Mouse (Mus musculus) heart, adult 9 months (tissue): ENCODE measurements around the gene Defb20.

Experiments used
- DNase-seq, 2 experiments: peaks; one replicate each; pipeline ENCODE4 v3.0.0; 2022; ENCODE audit warnings: low spot score in 2 of 2

Defb20 gene

DNA sequence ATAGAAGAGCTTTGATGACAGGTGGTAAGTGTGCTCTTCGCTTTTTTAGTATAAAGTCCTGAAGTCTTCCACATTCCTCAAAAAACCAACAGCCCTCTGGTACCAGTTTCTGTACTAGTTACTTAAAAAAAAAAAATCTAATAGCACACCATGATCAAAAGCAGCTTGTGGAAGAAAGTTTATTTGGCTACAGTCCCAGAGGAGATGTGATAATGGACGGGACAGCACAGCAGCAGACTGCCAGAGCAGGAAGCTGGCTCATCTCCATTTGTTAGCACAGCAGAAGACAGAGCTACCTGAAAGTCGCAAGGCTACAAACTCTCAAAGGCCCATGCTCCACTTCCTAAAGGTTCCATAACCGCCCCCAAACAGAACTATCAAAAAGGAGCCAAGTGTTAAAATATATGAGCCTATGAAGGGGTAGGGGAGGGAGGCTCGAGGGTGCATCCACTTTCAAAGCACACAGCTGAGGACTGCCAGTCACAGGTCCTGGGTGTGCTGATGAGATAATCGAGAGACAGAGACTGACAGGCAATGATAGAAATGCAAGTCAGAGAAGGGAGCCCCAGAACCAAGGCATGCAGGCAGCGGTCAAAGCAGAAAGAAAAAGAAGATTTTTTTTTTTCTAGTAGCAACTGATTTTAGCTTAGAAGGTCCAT lies 23.5 kb downstream of the Defb20 start:
- DNase-seq: no peak

DNA sequence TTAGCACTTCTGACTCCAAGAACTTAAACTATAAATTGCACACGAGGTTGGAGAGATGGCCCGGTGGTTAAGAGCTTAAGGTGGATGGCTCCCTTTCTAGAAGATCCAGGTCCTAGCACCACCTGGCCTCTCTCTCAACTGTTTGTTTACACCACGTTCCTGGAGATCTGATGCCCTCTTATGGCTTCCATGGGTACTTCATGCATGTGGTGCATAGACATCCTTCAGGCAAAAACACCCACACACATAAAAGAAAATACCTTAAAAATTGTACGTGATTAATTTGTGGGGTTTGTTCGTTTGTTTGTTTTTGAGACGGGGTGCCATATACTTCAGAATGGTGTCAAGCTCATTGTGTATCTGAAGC lies 24.0 kb downstream of the Defb20 start:
- DNase-seq: no peak

DNA sequence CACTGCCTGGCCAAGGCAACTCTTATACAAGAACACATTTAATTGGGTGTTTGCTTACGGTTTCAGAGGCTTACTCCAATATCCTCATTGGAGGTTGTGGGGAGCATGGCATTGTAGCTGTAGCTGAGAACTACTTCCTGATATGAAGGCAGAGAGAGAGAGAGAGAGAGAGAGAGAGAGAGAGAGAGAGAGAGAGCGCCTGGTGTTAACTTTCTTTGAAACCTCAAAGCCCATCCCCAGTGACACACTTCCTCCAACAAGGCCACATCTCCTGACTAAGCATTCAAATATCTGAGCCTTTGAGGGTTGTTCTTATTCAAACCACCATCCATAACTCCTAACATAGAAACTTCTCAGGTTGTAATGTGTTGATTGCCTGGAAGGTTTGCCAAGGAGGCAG lies 27.1 kb downstream of the Defb20 start:
- no peak for DNase-seq

GRCm38 (mm10) chr2:152511592-152511991 lies 34.7 kb downstream of the Defb20 start, which contains the start of gene Defb26:
Gene Defb26 (minus strand): TSS chr2:152511692.
- no peak for DNase-seq

DNA sequence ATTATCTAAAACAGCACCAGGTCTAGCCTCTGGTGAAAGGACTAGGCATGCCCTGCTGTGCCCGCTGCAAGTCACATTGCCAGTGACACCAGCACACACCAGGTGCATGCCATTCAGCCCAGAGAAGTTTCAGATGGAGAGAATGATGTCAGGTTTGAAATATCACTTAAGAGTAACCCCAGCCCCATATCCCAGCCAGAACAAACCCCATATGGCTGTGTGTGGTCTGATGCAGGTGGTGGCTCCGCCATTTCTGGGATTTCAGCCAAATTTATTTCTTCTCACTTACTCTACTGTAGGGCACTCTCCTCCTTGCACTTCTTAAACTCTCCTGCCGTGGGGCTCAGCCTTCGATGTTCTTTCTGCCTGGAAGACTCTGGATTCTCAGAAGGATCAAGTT lies 39.2 kb downstream of the Defb20 start:
- DNase-seq: no peak

GRCm38 (mm10) chr2:152517981-152518380 lies 41.1 kb downstream of the Defb20 start, which contains the start of gene Defb28:
Gene Defb28 (plus strand): TSS chr2:152518255.
- DNase-seq: no peak
